Mouse (Mus musculus) midbrain, embryonic 11.5 days (tissue): ENCODE measurements around the gene Slc4a11. TPM values are rescaled to one million over a fixed set of nuclear protein-coding genes. Genes with fewer than 3 reads are reported as not detected.

Experiments
- ATAC-seq: fragments of 200-750 bp; cut with Nextera tagmentation; 2 replicates; pipeline ENCODE4 v1.8.0; 2017; ENCODE audit warnings: moderate TSS enrichment, moderate library complexity; ENCODE audit not compliant: low FRiP score
- DNase-seq: peaks from one replicate; pipeline ENCODE4 v3.0.0; 2015; ENCODE audit warnings: low spot score; ENCODE audit errors: missing footprints
- H3K27ac ChIP-seq: fragments of 300-500 bp; sonication (generic); 2 replicates; pipeline ENCODE4 v1.5.1; 2014; ENCODE audit warnings: low read depth, low read length
- H3K27me3 ChIP-seq: fragments of 300-500 bp; sonication (generic); 2 replicates; pipeline ENCODE4 v1.6.1; 2014; ENCODE audit warnings: mild to moderate bottlenecking, low read length, moderate library complexity, mixed read lengths; ENCODE audit not compliant: control insufficient read depth, insufficient read depth
- H3K36me3 ChIP-seq: fragments of 300-500 bp; sonication (generic); 2 replicates; pipeline ENCODE4 v1.6.1; 2014; ENCODE audit warnings: mild to moderate bottlenecking, low read length, moderate library complexity, mixed read lengths; ENCODE audit not compliant: control insufficient read depth, insufficient read depth
- H3K4me1 ChIP-seq: fragments of 300-500 bp; sonication (generic); 2 replicates; pipeline ENCODE4 v1.6.1; 2014; ENCODE audit warnings: low read length; ENCODE audit not compliant: control insufficient read depth, insufficient read depth
- H3K4me2 ChIP-seq: fragments of 300-500 bp; sonication (generic); 2 replicates; pipeline ENCODE4 v1.6.1; 2014; ENCODE audit warnings: mild to moderate bottlenecking, moderate library complexity
- H3K4me3 ChIP-seq: fragments of 300-500 bp; sonication (generic); 2 replicates; pipeline ENCODE4 v1.5.1; 2014; ENCODE audit warnings: low read depth, low read length
- H3K9ac ChIP-seq: fragments of 300-500 bp; sonication (generic); 2 replicates; pipeline ENCODE4 v1.6.1; 2014; ENCODE audit warnings: low read length
- H3K9me3 ChIP-seq: fragments of 300-500 bp; sonication (generic); 2 replicates; pipeline ENCODE4 v1.6.1; 2016; ENCODE audit warnings: low read length; ENCODE audit not compliant: control insufficient read depth
- WGBS: fragments of 180-500 bp; shearing (Covaris S2); extraction: QIAGEN DNeasy Blood & Tissue Kit; methylation state at CpG from one replicate; pipeline ENCODE4 v1.1.7; 2014; 5-methylcytosine and 5-hydroxymethylcytosine counted together
- polyA plus RNA-seq: library from polyadenylated mRNA; unstranded; fragments of >200 nt; fragmentation: Nextera tagmentation; extraction: Ambion mirVana; gene quantifications from 2 replicates; pipeline ENCODE4 v1.2.1, GENCODE M21; 2014

The Slc4a11 gene
- polyA plus RNA-seq, 1 experiment from 2014 or later: 0.42 TPM

GRCm38 (mm10) chr2:130642684-130643369, 54.5 kb downstream of the Slc4a11 start, which contains the start of gene Lzts3:
Gene Lzts3 (minus strand): TSS chr2:130642803.
- ATAC-seq (peak; percentile 97), DNase-seq (peak; percentile 99)
- H3K4me2 ChIP-seq: peak within 1 kb of the TSS; percentile 83
- peak within 1 kb of the TSS; percentile 69 for H3K9ac ChIP-seq
- no peaks in the 10 kb centered on the region for H3K9me3 ChIP-seq
- H3K27ac ChIP-seq: no peak within 1 kb of the TSS
- peaks cover 12% of the 10 kb centered on the region for H3K27me3 ChIP-seq
- no peaks in the 10 kb centered on the region for H3K36me3 ChIP-seq
- H3K4me1 ChIP-seq: peaks cover 4% of the 10 kb centered on the region; the same call in 1 of the 2 replicates
- 4% methylated on average over 34 of the region's 40 CpGs for whole genome bisulfite sequencing
- peak within 1 kb of the TSS; percentile 60 for H3K4me3 ChIP-seq

- peak; percentile 63 for ATAC-seq
- Histone ChIP-seq H3K4me2 (peak overlapping the region; percentile 83), H3K27ac (no peak overlapping the region), H3K27me3 (peaks cover 18% of the 10 kb centered on the region), H3K9me3 (no peaks in the 10 kb centered on the region), H3K36me3 (no peaks in the 10 kb centered on the region), H3K9ac (peak overlapping the region; percentile 69), H3K4me3 (peak overlapping the region; percentile 60), H3K4me1 (peaks cover 4% of the 10 kb centered on the region; the same call in 1 of the 2 replicates)
- no peak for DNase-seq
- WGBS: 1% methylated on average over 16 of the region's 27 CpGs
Measured at GRCm38 (mm10) chr2:130642197-130642660, 55.1 kb downstream of the Slc4a11 start.

GRCm38 (mm10) chr2:130641351-130642025, 55.8 kb downstream of the Slc4a11 start:
- no peaks in the 10 kb centered on the region for H3K36me3 ChIP-seq
- DNase-seq (no peak), ATAC-seq (peak; percentile 3; the same call in 1 of the 2 replicates)
- H3K9ac ChIP-seq: no peak overlapping the region
- WGBS: 81% methylated on average over 6 of the region's 6 CpGs
- no peaks in the 10 kb centered on the region for H3K9me3 ChIP-seq
- peak overlapping the region; percentile 83; the same call in 1 of the 2 replicates for H3K4me2 ChIP-seq
- peaks cover 4% of the 10 kb centered on the region; the same call in 1 of the 2 replicates for H3K4me1 ChIP-seq
- H3K4me3 ChIP-seq: peak overlapping the region; percentile 60; the same call in 1 of the 2 replicates
- H3K27ac ChIP-seq: no peak overlapping the region
- H3K27me3 ChIP-seq: peaks cover 26% of the 10 kb centered on the region

- DNase-seq: no peak
- peaks cover 20% of the 10 kb centered on the region for H3K4me1 ChIP-seq
- no peaks in the 10 kb centered on the region for H3K36me3 ChIP-seq
- no peaks in the 10 kb centered on the region for H3K9me3 ChIP-seq
- H3K27ac ChIP-seq: no peak overlapping the region
- H3K4me2 ChIP-seq: no peak overlapping the region
- H3K27me3 ChIP-seq: peaks cover 48% of the 10 kb centered on the region
- WGBS: 80% methylated on average over 6 of the region's 6 CpGs
- no peak overlapping the region for H3K9ac ChIP-seq
- H3K4me3 ChIP-seq: no peak overlapping the region
- ATAC-seq: no peak
Measured at GRCm38 (mm10) chr2:130639276-130639675, 58.0 kb downstream of the Slc4a11 start.

GRCm38 (mm10) chr2:130638101-130638611, 59.2 kb downstream of the Slc4a11 start:
- Histone ChIP-seq H3K27ac (no peak overlapping the region), H3K27me3 (peaks cover 56% of the 10 kb centered on the region), H3K4me2 (no peak overlapping the region), H3K4me1 (peaks cover 26% of the 10 kb centered on the region), H3K36me3 (no peaks in the 10 kb centered on the region), H3K9ac (peak overlapping the region; percentile 20; the same call in 1 of the 2 replicates), H3K4me3 (no peak overlapping the region), H3K9me3 (no peaks in the 10 kb centered on the region)
- ATAC-seq (no peak), DNase-seq (no peak)
- WGBS: 32% methylated on average over 16 of the region's 16 CpGs

- Histone ChIP-seq H3K9me3 (no peaks in the 10 kb centered on the region), H3K4me3 (no peak overlapping the region), H3K27ac (no peak overlapping the region), H3K4me2 (peak overlapping the region; percentile 15), H3K36me3 (no peaks in the 10 kb centered on the region), H3K4me1 (peaks cover 31% of the 10 kb centered on the region), H3K27me3 (peaks cover 56% of the 10 kb centered on the region), H3K9ac (no peak overlapping the region)
- 14% methylated on average over 21 of the region's 21 CpGs for WGBS
- no peak for DNase-seq
- no peak for ATAC-seq
Measured at GRCm38 (mm10) chr2:130635847-130636246, 61.5 kb downstream of the Slc4a11 start.

GRCm38 (mm10) chr2:130634739-130635411, 62.4 kb downstream of the Slc4a11 start:
- no peak overlapping the region for H3K27ac ChIP-seq

More at GRCm38 (mm10) chr2:130634739-130635411, 62.4 kb downstream of the Slc4a11 start:
- WGBS: under 1% methylated on average over 38 of the region's 38 CpGs
- H3K36me3 ChIP-seq: no peaks in the 10 kb centered on the region
- H3K4me3 ChIP-seq: peak overlapping the region; percentile 28
- ATAC-seq: peak; percentile 53
- DNase-seq: peak; percentile 92
- H3K27me3 ChIP-seq: peaks cover 56% of the 10 kb centered on the region
- H3K4me1 ChIP-seq: peaks cover 31% of the 10 kb centered on the region
- peak overlapping the region; percentile 60 for H3K4me2 ChIP-seq
- peak overlapping the region; percentile 61 for H3K9ac ChIP-seq
- no peaks in the 10 kb centered on the region for H3K9me3 ChIP-seq
